Mouse (Mus musculus): ENCODE measurements at regions not wholly inside any gene's neighbourhood (a gene's known extent, or its start where the extent isn't known, plus 50 kb on each side); places are given as distances from the start of the nearest gene placed in this dataset.

GRCm38 (mm10) chr4:94149056-94149455, 407.3 kb upstream of the Gm10306 start:
- TF ChIP-seq EP300 (IDR thresholded peaks at IDR 0.05), result no peak
- no peak for TF ChIP-seq CTCF (IDR thresholded peaks at IDR 0.05)
